Mouse (Mus musculus): ENCODE measurements around the gene S100a16. TPM values are rescaled to one million over a fixed set of nuclear protein-coding genes. Genes with fewer than 3 reads are reported as not detected.

S100a16 gene
- total RNA-seq, 2 experiments from 2014 or later: 52.3 to 61.9 TPM

GRCm38 (mm10) chr3:90515789-90516188 is 21.3 kb upstream of the S100a16 start:
- DNase-seq (ENCODE audit: low spot score in 2 of 2): no peak

- DNase-seq (ENCODE audit: low spot score in 2 of 2): no peak
These were observed 19.3 kb upstream of the S100a16 start for GRCm38 (mm10) chr3:90517711-90518110.

- no peak for DNase-seq (ENCODE audit: low spot score in 2 of 2)
These were observed 11.6 kb upstream of the S100a16 start for GRCm38 (mm10) chr3:90525421-90525820.

GRCm38 (mm10) chr3:90526076-90526475 is 11.0 kb upstream of the S100a16 start:
- DNase-seq (ENCODE audit: low spot score in 2 of 2): no peak

GRCm38 (mm10) chr3:90526580-90526979 is 10.5 kb upstream of the S100a16 start, which contains the start of gene S100a14:
Gene S100a14, plus strand, starts transcription at chr3:90526856.
- no peak for DNase-seq (ENCODE audit: low spot score in 2 of 2)

- no peak for DNase-seq (ENCODE audit: low spot score in 2 of 2)
These were observed 9.7 kb upstream of the S100a16 start for GRCm38 (mm10) chr3:90527291-90527873.

GRCm38 (mm10) chr3:90531713-90532112 is 5.3 kb upstream of the S100a16 start:
- no peak for DNase-seq (ENCODE audit: low spot score in 2 of 2)

GRCm38 (mm10) chr3:90535446-90535845 is 1.6 kb upstream of the S100a16 start:
- no peak for DNase-seq (ENCODE audit: low spot score in 2 of 2)

GRCm38 (mm10) chr3:90537905-90538296 is 847 bp downstream of the S100a16 start:
- DNase-seq (ENCODE audit: low spot score in 2 of 2): no peak

- DNase-seq (ENCODE audit: low spot score in 2 of 2): no peak
These were observed 3.9 kb downstream of the S100a16 start for GRCm38 (mm10) chr3:90540904-90541303.

- no peak for DNase-seq (ENCODE audit: low spot score in 2 of 2)
These were observed 12.8 kb downstream of the S100a16 start for GRCm38 (mm10) chr3:90549676-90550420.

GRCm38 (mm10) chr3:90550421-90550790 is 13.4 kb downstream of the S100a16 start:
- DNase-seq (ENCODE audit: low spot score in 2 of 2): no peak

GRCm38 (mm10) chr3:90552231-90552630 is 15.2 kb downstream of the S100a16 start:
- no peak for DNase-seq (ENCODE audit: low spot score in 2 of 2)

GRCm38 (mm10) chr3:90555954-90556353 is 18.9 kb downstream of the S100a16 start:
- no peak for DNase-seq (ENCODE audit: low spot score in 2 of 2)

- DNase-seq (ENCODE audit: low spot score in 2 of 2): no peak
These were observed 23.1 kb downstream of the S100a16 start, which contains the start of gene S100a3 for GRCm38 (mm10) chr3:90560008-90560628. Gene S100a3, plus strand, starts transcription at chr3:90560578.

- DNase-seq (ENCODE audit: low spot score in 2 of 2): no peak
These were observed 37.6 kb downstream of the S100a16 start for GRCm38 (mm10) chr3:90574691-90575090.

- DNase-seq (ENCODE audit: low spot score in 2 of 2): no peak
These were observed 38.3 kb downstream of the S100a16 start for GRCm38 (mm10) chr3:90575320-90575719.

GRCm38 (mm10) chr3:90576351-90577001 is 39.4 kb downstream of the S100a16 start:
- no peak for DNase-seq (ENCODE audit: low spot score in 2 of 2)

- DNase-seq (ENCODE audit: low spot score in 2 of 2): no peak
These were observed 42.4 kb downstream of the S100a16 start for GRCm38 (mm10) chr3:90579433-90579832.

- DNase-seq (ENCODE audit: low spot score in 2 of 2): no peak
These were observed 44.1 kb downstream of the S100a16 start for GRCm38 (mm10) chr3:90581141-90581540.

GRCm38 (mm10) chr3:90582156-90582555 is 45.1 kb downstream of the S100a16 start:
- no peak for DNase-seq (ENCODE audit: low spot score in 2 of 2)

GRCm38 (mm10) chr3:90582556-90582955 is 45.5 kb downstream of the S100a16 start:
- DNase-seq (ENCODE audit: low spot score in 2 of 2): no peak

All from adrenal gland, adult 18-20 months (tissue).